ENCODE assay signal across 9 mouse cellular contexts in genomic region chr14:32121920-32122315, GRCm38 (mm10). TPM values are rescaled to one million over a fixed set of nuclear protein-coding genes. Genes with fewer than 3 reads are reported as not detected.
A peak's percentile ranks its signal among the peaks of the same experiment; 100 is the strongest.
DNase-seq lines count a peak whose midpoint lies in the region; TF ChIP-seq lines count a peak whose summit lies in the region.
"Had no signal": no experiment of that assay in that cellular context is flagged by ENCODE, and none has a peak within 500 bp of the region (broad histone marks: within the 10 kb centered on the region; RNA-seq: fewer than 3 reads in every experiment).

No protein-coding gene starts in this region.

- no peaks in the 10 kb centered on the region for H3K27me3 ChIP-seq in testis, adult 2 months (ENCODE audit: control insufficient read depth, insufficient read depth, low read length)

- TF ChIP-seq POLR2A in testis, adult 2 months (IDR thresholded peaks at IDR 0.05; ENCODE audit: control insufficient read depth, low read depth, low read length) = no peak

- H3K4me1 ChIP-seq in testis, adult 2 months (ENCODE audit: control insufficient read depth, insufficient read depth, low read length) = no peaks in the 10 kb centered on the region

- no peak overlapping the region for H3K4me3 ChIP-seq in testis, adult 2 months (ENCODE audit: control insufficient read depth, low read depth, low read length)

- DNase-seq in adrenal gland, adult 2 months = peak; percentile 29
- no peak for DNase-seq in adrenal gland, postnatal 4 days (ENCODE audit: low spot score in 2 of 2)
- no peak for DNase-seq in testis, postnatal 14 days (ENCODE audit: low spot score)
- peak; percentile 49 for DNase-seq in kidney, adult 18-20 months
- DNase-seq in lung, postnatal 25 days (ENCODE audit: low spot score) = peak; percentile 12
- peak; percentile 18 to 20 for DNase-seq in thymus, postnatal 36 days
- DNase-seq in layer of hippocampus, postnatal 25 days (ENCODE audit: extremely low spot score in 1 of 2, low spot score in 1 of 2) = no peak

- no peaks in the 10 kb centered on the region for H3K36me3 ChIP-seq in testis, adult 2 months (ENCODE audit: control insufficient read depth, insufficient read depth, low read length)

- H3K27ac ChIP-seq in testis, adult 2 months (ENCODE audit: control insufficient read depth, insufficient read depth, low read depth, low read length) = no peak overlapping the region

- TF ChIP-seq CTCF in testis, adult 2 months (IDR thresholded peaks at IDR 0.05; ENCODE audit: control insufficient read depth, insufficient read depth, insufficient replicate concordance, low read depth, low read length) = peak; percentile 38; the same call in 1 of the 2 replicates

RNA-seq across cellular contexts. Expression of gene Msmb, which starts 19.9 kb away (rescaled TPM):
- not detected for total RNA-seq in adrenal gland, adult 2 months (2021)
- polyA plus RNA-seq in adrenal gland, adult 2 months (2012; rRNA removed) = not detected in 2 replicates
- total RNA-seq in adrenal gland, postnatal 4 days (2021) = not detected
- polyA plus RNA-seq in testis, adult 2 months (2012; rRNA removed) = not detected in 2 replicates
- total RNA-seq in layer of hippocampus, postnatal 25 days (2021) = not detected
- polyA plus RNA-seq: heart, embryonic 14.5 days had no signal

RNA-seq across cellular contexts. Expression of gene Dph3, which starts 36.4 kb away (rescaled TPM):
- 10 to 100 TPM; 67.7 to 74.9 TPM for total RNA-seq in adrenal gland, adult 2 months (2021)
- 7.0 and 8.4 TPM in 2 replicates for polyA plus RNA-seq in adrenal gland, adult 2 months (2012; rRNA removed)
- total RNA-seq in adrenal gland, postnatal 4 days (2021) = 10 to 100 TPM; 51.9 to 54.7 TPM
- 149 and 193 TPM in 2 replicates for polyA plus RNA-seq in testis, adult 2 months (2012; rRNA removed)
- 10 to 100 TPM; 31.8 to 35.0 TPM for total RNA-seq in layer of hippocampus, postnatal 25 days (2021)

RNA-seq across cellular contexts. Expression of gene Oxnad1, which starts 36.7 kb away (rescaled TPM):
- total RNA-seq in adrenal gland, adult 2 months (2021) = 10 to 100 TPM; 41.8 to 41.9 TPM
- polyA plus RNA-seq in adrenal gland, adult 2 months (2012; rRNA removed) = 16.8 and 18.5 TPM in 2 replicates
- total RNA-seq in adrenal gland, postnatal 4 days (2021) = 10 to 100 TPM; 30.2 to 32.9 TPM
- polyA plus RNA-seq in testis, adult 2 months (2012; rRNA removed) = 23.9 and 24.0 TPM in 2 replicates
- 10 to 100 TPM; 14.4 to 17.3 TPM for total RNA-seq in layer of hippocampus, postnatal 25 days (2021)

RNA-seq across cellular contexts. Expression of gene Ncoa4, which starts 37.7 kb away (rescaled TPM):
- 100 to 1,000 TPM; 155 to 232 TPM for total RNA-seq in adrenal gland, adult 2 months (2021)
- 18.6 and 27.6 TPM in 2 replicates for polyA plus RNA-seq in adrenal gland, adult 2 months (2012; rRNA removed)
- total RNA-seq in adrenal gland, postnatal 4 days (2021) = 100 to 1,000 TPM; 157 to 162 TPM
- polyA plus RNA-seq in testis, adult 2 months (2012; rRNA removed) = 89.1 and 103 TPM in 2 replicates
- 100 to 1,000 TPM; 123 to 130 TPM for total RNA-seq in layer of hippocampus, postnatal 25 days (2021)

Comparison
In these comparisons a context has a peak if more than half of its experiments do, and no peak if none do; other contexts are left out.
1. DNase-seq: peak in adrenal gland, adult 2 months (single experiment), kidney, adult 18-20 months (single experiment), lung, postnatal 25 days (single experiment) and thymus, postnatal 36 days (2 of 2); none in adrenal gland, postnatal 4 days (0 of 2), testis, postnatal 14 days (single experiment) and layer of hippocampus, postnatal 25 days (0 of 2).